Mouse (Mus musculus): Measurements from ENCODE around the gene Cd69.

GRCm38 (mm10) chr6:129254949-129255602 is 20.2 kb downstream of the Cd69 start:
- TF ChIP-seq POLR2A (IDR thresholded peaks at IDR 0.05; ENCODE audit: borderline replicate concordance, control insufficient read depth, low read depth, low read length) = no peak
- TF ChIP-seq CTCF (IDR thresholded peaks at IDR 0.05; ENCODE audit: control insufficient read depth, insufficient read depth, low read length) = 0 out of 2 replicates have a peak, but pooled peaks have one; percentile 8
